Mouse (Mus musculus): ENCODE data around the gene Tax1bp1. TPM values are rescaled to one million over a fixed set of nuclear protein-coding genes. Genes with fewer than 3 reads are reported as not detected.
A peak's percentile ranks its signal among the peaks of the same experiment; 100 is the strongest.

The Tax1bp1 gene
- polyA plus RNA-seq, 1 experiment from 2014 or later: 141 TPM

- Histone ChIP-seq H3K36me3 (no peaks in the 10 kb centered on the region), H3K27ac (replicated peaks) (no peak overlapping the region), H3K4me1 (peaks cover 8% of the 10 kb centered on the region), H3K9ac (replicated peaks) (no peak overlapping the region), H3K4me2 (no peak overlapping the region), H3K27me3 (replicated peaks) (no peaks in the 10 kb centered on the region), H3K9me3 (replicated peaks) (no peaks in the 10 kb centered on the region), H3K4me3 (replicated peaks) (no peak overlapping the region)
- 79% methylated on average over 2 of the region's 2 CpGs for WGBS
- ATAC-seq (ENCODE audit: low FRiP score): no peak
Measured at GRCm38 (mm10) chr6:52712563-52712962, 966 bp upstream of the Tax1bp1 start.

- peaks cover 8% of the 10 kb centered on the region for H3K4me1 ChIP-seq
- H3K4me3 ChIP-seq (replicated peaks): peak overlapping the region; percentile 98
- peak; percentile 85 for ATAC-seq (ENCODE audit: low FRiP score)
- H3K27ac ChIP-seq (replicated peaks): peak overlapping the region; percentile 93
- H3K9me3 ChIP-seq (replicated peaks): no peaks in the 10 kb centered on the region
- H3K4me2 ChIP-seq: peak overlapping the region; percentile 70
- WGBS: under 1% methylated on average over 52 of the region's 52 CpGs
- no peaks in the 10 kb centered on the region for H3K36me3 ChIP-seq
- H3K9ac ChIP-seq (replicated peaks): peak overlapping the region; percentile 94
- no peaks in the 10 kb centered on the region for H3K27me3 ChIP-seq (replicated peaks)
Measured at GRCm38 (mm10) chr6:52713897-52714509, 474 bp downstream of the Tax1bp1 start.

- Histone ChIP-seq H3K36me3 (no peaks in the 10 kb centered on the region), H3K27ac (replicated peaks) (no peak overlapping the region), H3K27me3 (replicated peaks) (no peaks in the 10 kb centered on the region), H3K4me3 (replicated peaks) (no peak overlapping the region), H3K4me1 (peaks cover 8% of the 10 kb centered on the region), H3K4me2 (no peak overlapping the region), H3K9me3 (replicated peaks) (no peaks in the 10 kb centered on the region), H3K9ac (replicated peaks) (no peak overlapping the region)
- 86% methylated on average over 5 of the region's 5 CpGs for WGBS
- no peak for ATAC-seq (ENCODE audit: low FRiP score)
Measured at GRCm38 (mm10) chr6:52717493-52718192, 4.1 kb downstream of the Tax1bp1 start.

DNA sequence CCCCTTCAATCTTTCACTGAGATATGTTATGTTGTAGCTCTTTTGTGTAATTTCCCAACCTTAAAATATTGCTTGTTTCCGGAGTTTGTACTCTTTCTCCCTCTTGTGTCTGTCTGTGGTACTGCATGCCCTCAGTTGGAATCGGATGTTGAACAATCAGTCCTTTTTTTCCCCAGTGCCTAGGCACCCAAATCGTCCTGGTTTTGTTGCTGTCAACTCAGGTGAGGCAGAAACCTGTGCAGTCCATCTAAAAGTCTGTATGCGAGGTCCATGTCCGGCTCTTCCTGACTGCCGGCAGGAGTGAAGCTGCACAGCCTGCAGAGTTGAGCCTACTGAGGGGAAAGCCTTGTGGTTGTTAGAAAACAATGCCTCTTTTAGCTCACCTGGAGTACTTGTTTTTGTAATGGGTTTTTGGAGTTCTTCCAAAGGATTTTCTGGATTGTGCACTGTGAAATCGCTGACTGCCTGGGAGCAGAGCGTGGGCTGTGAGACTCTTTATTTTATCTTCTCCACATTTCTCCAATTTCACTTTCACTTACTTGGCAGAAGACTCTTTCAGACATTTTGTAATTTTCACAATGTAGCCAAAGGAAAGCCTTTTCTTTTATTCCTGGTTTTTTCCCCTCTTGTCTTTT lies 11.4 kb downstream of the Tax1bp1 start:
- Histone ChIP-seq H3K4me3 (replicated peaks) (no peak overlapping the region), H3K9ac (replicated peaks) (no peak overlapping the region), H3K27me3 (replicated peaks) (no peaks in the 10 kb centered on the region), H3K4me1 (no peaks in the 10 kb centered on the region; the same call in 1 of the 2 replicates), H3K9me3 (replicated peaks) (no peaks in the 10 kb centered on the region), H3K27ac (replicated peaks) (no peak overlapping the region), H3K4me2 (no peak overlapping the region), H3K36me3 (peaks cover 18% of the 10 kb centered on the region)
- 60% methylated on average over 8 of the region's 8 CpGs for WGBS
- no peak for ATAC-seq (ENCODE audit: low FRiP score)

DNA sequence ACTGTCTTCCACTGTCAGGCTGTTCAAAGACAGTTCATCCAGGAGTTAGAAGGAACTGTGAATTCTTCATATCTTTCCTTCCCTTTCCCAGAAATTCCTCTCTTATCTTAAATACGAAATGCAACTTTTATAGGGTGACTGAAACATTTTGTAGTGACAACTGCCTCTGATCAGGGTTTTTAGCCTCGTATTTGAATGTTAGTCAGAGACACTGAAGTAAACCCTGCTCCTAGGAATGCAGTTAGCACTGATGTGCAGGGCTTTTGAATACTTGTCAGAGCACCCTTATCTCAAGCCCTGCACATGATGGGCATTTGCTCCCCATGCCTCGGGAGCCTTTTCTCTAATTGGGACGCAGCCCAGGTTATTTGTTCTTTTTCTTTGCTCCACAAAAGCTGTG lies 16.8 kb downstream of the Tax1bp1 start:
- H3K4me2 ChIP-seq: no peak overlapping the region
- ATAC-seq (ENCODE audit: low FRiP score): no peak
- peaks cover 18% of the 10 kb centered on the region for H3K36me3 ChIP-seq
- H3K9me3 ChIP-seq (replicated peaks): no peaks in the 10 kb centered on the region
- no peak overlapping the region for H3K4me3 ChIP-seq (replicated peaks)
- H3K9ac ChIP-seq (replicated peaks): no peak overlapping the region
- H3K4me1 ChIP-seq: no peaks in the 10 kb centered on the region
- H3K27ac ChIP-seq (replicated peaks): no peak overlapping the region
- WGBS: 81% methylated on average over 4 of the region's 4 CpGs
- H3K27me3 ChIP-seq (replicated peaks): no peaks in the 10 kb centered on the region

DNA sequence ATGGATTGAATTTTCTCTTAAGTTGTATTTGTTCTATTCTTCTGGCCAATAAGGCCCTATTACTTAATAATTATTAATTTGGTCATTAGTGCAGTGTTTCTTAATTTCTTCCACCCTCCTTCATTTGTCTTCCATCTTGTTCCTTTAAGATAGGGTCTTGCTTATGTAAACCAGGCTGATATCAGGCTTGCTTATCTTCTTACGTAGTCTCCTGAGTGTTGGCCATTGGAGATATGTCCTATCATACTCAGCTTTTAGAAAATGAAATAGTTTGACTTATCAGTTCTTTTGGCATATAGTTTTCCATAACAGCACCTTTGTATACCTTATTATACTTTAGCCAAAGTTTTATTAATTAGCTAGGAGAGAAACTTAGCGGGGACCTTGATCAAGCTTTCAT lies 21.1 kb downstream of the Tax1bp1 start:
- Histone ChIP-seq H3K4me3 (replicated peaks) (no peak overlapping the region), H3K9ac (replicated peaks) (no peak overlapping the region), H3K4me1 (no peaks in the 10 kb centered on the region), H3K4me2 (no peak overlapping the region), H3K36me3 (peaks cover 24% of the 10 kb centered on the region), H3K9me3 (replicated peaks) (no peaks in the 10 kb centered on the region), H3K27ac (replicated peaks) (no peak overlapping the region), H3K27me3 (replicated peaks) (no peaks in the 10 kb centered on the region)
- ATAC-seq (ENCODE audit: low FRiP score): no peak
- WGBS: 96% methylated on average over 2 of the region's 2 CpGs

DNA sequence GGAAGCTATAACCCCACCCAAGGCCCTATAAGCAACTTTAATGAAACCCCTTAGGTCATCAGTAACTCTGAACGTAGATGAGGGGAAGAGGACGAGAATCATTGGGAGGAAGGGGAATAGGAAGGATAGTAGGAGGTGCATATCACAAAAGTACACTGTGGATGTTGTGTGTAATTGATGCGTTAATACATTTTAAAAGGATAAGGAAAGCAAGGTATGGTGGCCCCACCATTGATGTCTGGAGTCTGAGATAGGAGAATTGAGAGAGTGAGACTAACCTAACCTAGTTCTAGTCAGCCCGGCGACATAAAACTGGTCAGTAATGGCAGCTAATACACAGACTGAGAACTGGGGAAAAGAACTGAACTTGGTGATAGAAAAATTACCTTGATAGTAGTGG lies 39.3 kb downstream of the Tax1bp1 start:
- Histone ChIP-seq H3K36me3 (peaks cover 29% of the 10 kb centered on the region), H3K4me1 (no peaks in the 10 kb centered on the region), H3K4me3 (replicated peaks) (no peak overlapping the region), H3K27me3 (replicated peaks) (no peaks in the 10 kb centered on the region), H3K9me3 (replicated peaks) (no peaks in the 10 kb centered on the region), H3K27ac (replicated peaks) (no peak overlapping the region), H3K9ac (replicated peaks) (no peak overlapping the region), H3K4me2 (no peak overlapping the region)
- 95% methylated on average over 5 of the region's 5 CpGs for WGBS
- no peak for ATAC-seq (ENCODE audit: low FRiP score)

DNA sequence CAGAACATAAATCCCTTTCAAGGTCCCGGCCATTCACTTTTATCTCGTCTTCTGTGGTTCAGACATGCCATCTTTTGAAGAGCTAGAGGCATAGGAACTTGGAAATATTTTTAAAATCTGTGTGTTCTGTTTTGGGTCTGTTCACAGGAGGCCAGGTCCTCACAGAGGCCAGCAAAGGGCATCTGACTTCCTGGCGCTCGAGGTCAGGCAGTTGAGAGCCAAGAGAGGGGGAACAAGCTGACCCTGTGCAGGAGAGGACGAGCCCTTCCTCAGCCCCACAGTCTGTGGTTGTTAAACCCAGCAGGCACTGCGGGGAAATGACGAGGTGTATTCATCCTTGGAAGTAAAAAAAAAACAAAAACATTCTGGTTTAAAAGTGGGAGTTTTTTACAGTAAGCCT lies 51.7 kb downstream of the Tax1bp1 start:
- no peaks in the 10 kb centered on the region for H3K9me3 ChIP-seq (replicated peaks)
- H3K27me3 ChIP-seq (replicated peaks): no peaks in the 10 kb centered on the region
- no peak for ATAC-seq (ENCODE audit: low FRiP score)
- 72% methylated on average over 7 of the region's 7 CpGs for WGBS
- H3K4me3 ChIP-seq (replicated peaks): no peak overlapping the region
- H3K36me3 ChIP-seq: peaks cover 39% of the 10 kb centered on the region
- no peak overlapping the region for H3K4me2 ChIP-seq
- H3K4me1 ChIP-seq: no peaks in the 10 kb centered on the region
- no peak overlapping the region for H3K27ac ChIP-seq (replicated peaks)
- no peak overlapping the region for H3K9ac ChIP-seq (replicated peaks)

GRCm38 (mm10) chr6:52770789-52771188 lies 57.3 kb downstream of the Tax1bp1 start:
- no peak overlapping the region for H3K27ac ChIP-seq (replicated peaks)
- no peaks in the 10 kb centered on the region for H3K27me3 ChIP-seq (replicated peaks)
- 86% methylated on average over 1 of the region's 1 CpGs for WGBS
- H3K36me3 ChIP-seq: peaks cover 29% of the 10 kb centered on the region
- no peaks in the 10 kb centered on the region for H3K9me3 ChIP-seq (replicated peaks)
- no peak overlapping the region for H3K4me2 ChIP-seq
- no peaks in the 10 kb centered on the region for H3K4me1 ChIP-seq
- no peak for ATAC-seq (ENCODE audit: low FRiP score)
- no peak overlapping the region for H3K9ac ChIP-seq (replicated peaks)
- no peak overlapping the region for H3K4me3 ChIP-seq (replicated peaks)

DNA sequence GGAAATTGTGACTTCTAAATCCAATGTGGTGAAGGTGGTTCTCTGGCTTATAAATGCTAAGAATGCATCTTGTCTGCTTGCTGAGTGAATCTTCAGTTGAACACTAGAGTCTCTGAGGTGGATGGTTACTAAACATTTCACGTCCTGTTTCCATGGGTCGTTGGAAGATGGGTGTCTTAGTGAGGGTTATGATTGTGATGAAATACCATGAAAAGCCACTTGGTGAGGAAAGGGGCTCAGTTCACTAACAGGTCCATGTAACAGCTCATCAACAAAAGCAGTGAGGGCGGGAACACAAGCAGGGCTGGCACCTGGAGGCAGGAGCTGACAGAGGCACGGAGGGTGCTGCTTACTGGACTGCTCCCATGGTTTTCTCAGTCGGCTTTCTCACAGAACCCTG lies 59.6 kb downstream of the Tax1bp1 start:
- no peaks in the 10 kb centered on the region for H3K9me3 ChIP-seq (replicated peaks)
- H3K36me3 ChIP-seq: peaks cover 15% of the 10 kb centered on the region
- no peak overlapping the region for H3K9ac ChIP-seq (replicated peaks)
- H3K4me2 ChIP-seq: no peak overlapping the region
- no peak for ATAC-seq (ENCODE audit: low FRiP score)
- no peak overlapping the region for H3K4me3 ChIP-seq (replicated peaks)
- 0 out of 2 replicates have a peak, but pooled peaks cover 4% of the 10 kb centered on the region for H3K4me1 ChIP-seq
- WGBS: 87% methylated on average over 5 of the region's 5 CpGs
- H3K27me3 ChIP-seq (replicated peaks): no peaks in the 10 kb centered on the region
- H3K27ac ChIP-seq (replicated peaks): no peak overlapping the region

DNA sequence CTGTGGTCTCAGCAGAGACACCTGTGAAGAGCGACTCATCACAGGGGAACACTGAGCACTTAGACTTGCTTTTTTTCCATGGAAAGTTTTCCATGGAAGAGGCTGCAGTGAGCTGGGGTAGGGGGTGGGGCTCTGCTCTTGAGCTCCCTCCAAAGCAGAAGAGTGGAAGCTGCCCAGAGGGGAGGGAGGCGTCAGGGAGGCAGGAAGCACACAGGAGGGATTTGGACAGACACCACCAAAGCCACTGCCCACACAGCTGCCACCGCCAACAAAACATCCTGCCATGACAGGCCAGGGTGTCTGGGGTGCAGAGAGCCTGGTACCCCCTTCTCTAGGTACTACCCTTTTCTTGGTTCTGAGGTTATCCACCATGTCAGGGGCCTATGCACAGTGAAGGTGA lies 61.8 kb downstream of the Tax1bp1 start:
- Histone ChIP-seq H3K4me1 (0 out of 2 replicates have a peak, but pooled peaks cover 7% of the 10 kb centered on the region), H3K36me3 (peaks cover under 1% of the 10 kb centered on the region; the same call in 1 of the 2 replicates), H3K27ac (replicated peaks) (no peak overlapping the region), H3K9me3 (replicated peaks) (no peaks in the 10 kb centered on the region), H3K9ac (replicated peaks) (no peak overlapping the region), H3K4me2 (no peak overlapping the region), H3K4me3 (replicated peaks) (no peak overlapping the region), H3K27me3 (replicated peaks) (no peaks in the 10 kb centered on the region)
- no peak for ATAC-seq (ENCODE audit: low FRiP score)
- 92% methylated on average over 3 of the region's 3 CpGs for WGBS

DNA sequence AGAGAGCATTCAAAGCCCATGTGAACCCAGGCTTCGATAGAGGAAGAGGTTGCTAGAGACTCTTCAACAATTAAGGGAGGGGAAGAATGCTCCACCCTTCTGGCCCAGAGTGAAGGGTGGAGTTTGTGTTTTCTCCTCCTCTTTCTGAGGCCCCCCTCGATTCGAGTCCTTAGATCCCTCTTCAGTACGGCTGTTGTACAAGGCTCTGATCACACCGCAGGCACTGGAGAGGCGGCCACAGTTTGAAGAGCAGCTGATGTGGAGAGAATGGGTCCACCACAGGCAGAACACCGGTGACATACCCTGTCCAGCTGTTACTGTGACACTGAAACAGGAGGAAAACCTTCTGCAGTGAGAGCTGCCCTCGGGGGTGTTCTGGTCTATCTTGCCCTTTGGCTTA lies 62.4 kb downstream of the Tax1bp1 start:
- no peak for ATAC-seq (ENCODE audit: low FRiP score)
- Histone ChIP-seq H3K27me3 (replicated peaks) (no peaks in the 10 kb centered on the region), H3K27ac (replicated peaks) (no peak overlapping the region), H3K4me3 (replicated peaks) (no peak overlapping the region), H3K4me1 (0 out of 2 replicates have a peak, but pooled peaks cover 7% of the 10 kb centered on the region), H3K9ac (replicated peaks) (no peak overlapping the region), H3K4me2 (no peak overlapping the region), H3K36me3 (no peaks in the 10 kb centered on the region), H3K9me3 (replicated peaks) (no peaks in the 10 kb centered on the region)
- 88% methylated on average over 8 of the region's 8 CpGs for WGBS
